Comparison of ENCODE assay signal across 13 mouse cellular contexts in the genomic region with DNA sequence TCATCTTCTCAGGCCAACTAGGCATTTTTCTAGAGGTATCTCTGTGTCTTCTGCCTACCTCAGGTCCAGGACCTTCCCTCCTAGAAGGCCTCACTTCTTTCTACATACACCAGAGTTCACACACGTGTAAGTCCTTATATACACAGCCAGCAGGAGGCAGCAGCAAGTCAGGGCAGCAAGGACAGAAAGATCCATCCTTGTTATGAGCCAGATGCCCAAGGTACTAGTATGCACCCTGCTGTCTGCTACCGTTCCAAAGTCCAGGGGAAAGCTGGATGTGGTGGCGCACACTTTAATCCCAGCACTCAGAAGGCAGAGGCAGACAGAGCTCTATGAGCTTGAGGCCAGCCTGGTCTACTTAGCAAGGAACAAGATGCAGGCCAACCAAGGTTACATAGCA. TPM values are rescaled to one million over a fixed set of nuclear protein-coding genes. Genes with fewer than 3 reads are reported as not detected.
DNase-seq lines count a peak whose midpoint lies in the region; ATAC-seq lines count a peak whose summit lies in the region.
"Had no signal": no experiment of that assay in that cellular context is flagged by ENCODE, and none has a peak within 500 bp of the region (broad histone marks: within the 10 kb centered on the region; RNA-seq: fewer than 3 reads in every experiment).

No protein-coding gene starts in this region.

- 86% methylated on average over 3 of the region's 3 CpGs for WGBS in forebrain, embryonic 14.5 days

- DNase-seq in kidney, adult 11 months = peak; percentile 36
- DNase-seq in kidney, postnatal 14 days = no peak
- peak; percentile 33 to 52 for DNase-seq in CD8-positive naive resting alpha-beta T cell, adult 2 months (ENCODE audit: low read depth in 2 of 2, low spot score in 2 of 2)
- DNase-seq in adrenal gland, postnatal 25 days = peak; percentile 40
- peak; percentile 50 to 54 for DNase-seq in natural killer cell, adult 2 months (ENCODE audit: low spot score in 2 of 2)
- no peak for DNase-seq in embryo, embryonic 10 days (ENCODE audit: low spot score)
- DNase-seq in forebrain, embryonic 14.5 days (ENCODE audit: low spot score) = no peak
- DNase-seq: left cerebral cortex, postnatal 4 days had no signal

- H3K4me2 ChIP-seq in forebrain, embryonic 14.5 days (ENCODE audit: low read length) = no peak overlapping the region
- H3K4me2 ChIP-seq: forebrain, embryonic 15.5 days; hindbrain, embryonic 15.5 days; stomach, embryonic 15.5 days had no signal

- no peaks in the 10 kb centered on the region for H3K9me3 ChIP-seq in forebrain, embryonic 14.5 days (replicated peaks; ENCODE audit: control insufficient read depth, low read length)
- H3K9me3 ChIP-seq: embryonic facial prominence, embryonic 10.5 days; forebrain, embryonic 15.5 days; hindbrain, embryonic 15.5 days; stomach, embryonic 15.5 days had no signal

- H3K27me3 ChIP-seq in forebrain, embryonic 14.5 days (replicated peaks; ENCODE audit: control insufficient read depth, insufficient read depth, low read length) = no peaks in the 10 kb centered on the region
- H3K27me3 ChIP-seq: forebrain, embryonic 15.5 days; hindbrain, embryonic 15.5 days; stomach, embryonic 15.5 days had no signal

- H3K9ac ChIP-seq in forebrain, embryonic 14.5 days (ENCODE audit: low read length) = no peak overlapping the region
- H3K9ac ChIP-seq: forebrain, embryonic 15.5 days; hindbrain, embryonic 15.5 days; stomach, embryonic 15.5 days had no signal

- no peaks in the 10 kb centered on the region for H3K36me3 ChIP-seq in forebrain, embryonic 14.5 days (ENCODE audit: control insufficient read depth, insufficient read depth, low read length)
- H3K36me3 ChIP-seq: embryonic facial prominence, embryonic 10.5 days; forebrain, embryonic 15.5 days; hindbrain, embryonic 15.5 days; stomach, embryonic 15.5 days had no signal

- no peak overlapping the region for H3K4me3 ChIP-seq in forebrain, embryonic 14.5 days (ENCODE audit: low read depth, low read length)
- H3K4me3 ChIP-seq: embryonic facial prominence, embryonic 10.5 days; forebrain, embryonic 15.5 days; hindbrain, embryonic 15.5 days; stomach, embryonic 15.5 days had no signal

- H3K4me1 ChIP-seq in forebrain, embryonic 14.5 days (ENCODE audit: control insufficient read depth, insufficient read depth, low read length) = peaks cover 16% of the 10 kb centered on the region

- ATAC-seq in erythroblast, adult 5-6 weeks (replicated peaks; ENCODE audit: low FRiP score, poor library complexity, severe bottlenecking) = no peak
- no peak for ATAC-seq in forebrain, embryonic 14.5 days
- ATAC-seq: forebrain, embryonic 15.5 days had no signal

- no peak overlapping the region for H3K27ac ChIP-seq in forebrain, embryonic 14.5 days (ENCODE audit: low read depth, low read length)
- H3K27ac ChIP-seq: embryonic facial prominence, embryonic 10.5 days; forebrain, embryonic 15.5 days; hindbrain, embryonic 15.5 days; stomach, embryonic 15.5 days had no signal

RNA-seq across cellular contexts. Expression of gene Commd7, which starts 26.2 kb away (rescaled TPM):
- total RNA-seq in adrenal gland, postnatal 25 days (2021) = 39.0 and 44.0 TPM in 2 replicates
- 9.2 and 18.8 TPM in 2 replicates for total RNA-seq in erythroblast, adult 5-6 weeks (2015; ENCODE audit: low replicate concordance)
- total RNA-seq in erythroblast, adult 5-6 weeks (2017; ENCODE audit: low replicate concordance) = 2.4 and 4.3 TPM in 2 replicates
- polyA plus RNA-seq in forebrain, embryonic 14.5 days (2014; fragmentation: Nextera tagmentation; extraction: Ambion mirVana) = 86.9 and 95.9 TPM in 2 replicates

RNA-seq across cellular contexts. Expression of gene Dnmt3b, which starts 42.8 kb away (rescaled TPM):
- total RNA-seq in adrenal gland, postnatal 25 days (2021) = 4.2 and 4.4 TPM in 2 replicates
- 1.5 and 2.3 TPM in 2 replicates for total RNA-seq in erythroblast, adult 5-6 weeks (2015; ENCODE audit: low replicate concordance)
- 0.94 and 4.0 TPM in 2 replicates for total RNA-seq in erythroblast, adult 5-6 weeks (2017; ENCODE audit: low replicate concordance)
- polyA plus RNA-seq in forebrain, embryonic 14.5 days (2014; fragmentation: Nextera tagmentation; extraction: Ambion mirVana) = 3.2 and 3.5 TPM in 2 replicates

Comparison
In these comparisons a context has a peak if more than half of its experiments do, and no peak if none do; other contexts are left out.
1. DNase-seq: peak in kidney, adult 11 months (single experiment), CD8-positive naive resting alpha-beta T cell, adult 2 months (2 of 2), adrenal gland, postnatal 25 days (single experiment) and natural killer cell, adult 2 months (2 of 2); none in kidney, postnatal 14 days (single experiment), embryo, embryonic 10 days (single experiment) and forebrain, embryonic 14.5 days (single experiment).